Mouse (Mus musculus) 416B (cell line): ENCODE measurements around the gene Tor1aip2.

Experiments used
- DNase-seq: peaks from one replicate; pipeline ENCODE4 v3.0.0; 2011; ENCODE audit warnings: low read depth

Gene Tor1aip2

GRCm38 (mm10) chr1:156111728-156112127 lies 76.5 kb downstream of the Tor1aip2 start:
- DNase-seq = no peak

GRCm38 (mm10) chr1:156112142-156112541 lies 76.9 kb downstream of the Tor1aip2 start:
- no peak for DNase-seq

DNA sequence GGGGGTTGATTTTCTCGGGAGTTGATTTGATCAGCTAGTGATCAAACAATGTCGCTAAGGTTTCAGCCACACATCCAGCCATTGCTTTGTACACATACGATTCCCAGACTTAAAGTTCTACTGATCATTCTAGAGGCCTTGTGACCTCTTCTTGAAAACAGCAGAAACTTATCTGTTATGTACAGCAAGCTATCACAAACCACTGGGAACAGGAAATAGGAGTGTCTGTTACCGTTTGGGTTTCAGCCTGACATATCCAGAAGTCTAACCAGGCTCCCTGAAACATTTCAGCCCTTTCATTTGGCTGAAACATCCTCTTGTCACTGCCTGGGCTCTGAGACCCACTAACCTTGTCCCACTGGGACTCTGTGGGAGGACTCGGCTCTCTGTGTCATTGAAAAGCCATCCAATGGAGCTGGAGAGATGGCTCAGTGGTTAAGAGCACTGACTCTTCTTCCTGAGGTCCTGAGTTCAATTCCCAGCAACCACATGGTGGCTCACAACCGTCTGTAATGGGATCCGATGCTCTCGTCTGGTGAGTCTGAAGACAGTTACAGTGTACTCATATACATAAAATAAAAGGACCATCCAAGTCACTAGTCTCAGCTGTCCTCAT lies 78.8 kb downstream of the Tor1aip2 start:
- peak; percentile 50 for DNase-seq

- no peak for DNase-seq
These were observed 81.6 kb downstream of the Tor1aip2 start for GRCm38 (mm10) chr1:156116770-156117169.
